21 mouse cellular contexts compared by ENCODE assay signal in genomic region chr12:56402137-56402536, GRCm38 (mm10).
"Had no signal": no experiment of that assay in that cellular context is flagged by ENCODE, and none has a peak within 500 bp of the region (broad histone marks: within the 10 kb centered on the region; RNA-seq: fewer than 3 reads in every experiment).

No protein-coding gene starts in this region.

- H3K4me2 ChIP-seq: heart, embryonic 11.5 days; heart, embryonic 13.5 days; heart, embryonic 15.5 days; hindbrain, embryonic 13.5 days; hindbrain, embryonic 15.5 days; kidney, embryonic 15.5 days; limb, embryonic 12.5 days; liver, embryonic 11.5 days; liver, embryonic 13.5 days had no signal

- H3K36me3 ChIP-seq: heart, embryonic 13.5 days; heart, embryonic 15.5 days; hindbrain, embryonic 13.5 days; hindbrain, embryonic 15.5 days; kidney, embryonic 15.5 days; limb, embryonic 10.5 days; limb, embryonic 12.5 days; liver, embryonic 13.5 days had no signal

- H3K4me3 ChIP-seq: heart, adult 2 months; heart, embryonic 13.5 days; heart, embryonic 15.5 days; hindbrain, embryonic 13.5 days; hindbrain, embryonic 15.5 days; kidney, embryonic 15.5 days; limb, embryonic 10.5 days; limb, embryonic 12.5 days; liver, embryonic 13.5 days had no signal

- H3K4me1 ChIP-seq: heart, embryonic 15.5 days; hindbrain, embryonic 15.5 days; limb, embryonic 10.5 days; limb, embryonic 12.5 days; liver, embryonic 13.5 days had no signal

- H3K27ac ChIP-seq: heart, adult 2 months; heart, embryonic 13.5 days; heart, embryonic 15.5 days; hindbrain, embryonic 13.5 days; hindbrain, embryonic 15.5 days; hindbrain, postnatal 0 days; kidney, embryonic 15.5 days; kidney, postnatal 0 days; limb, embryonic 10.5 days; limb, embryonic 12.5 days; liver, embryonic 13.5 days had no signal

- DNase-seq: gastrocnemius, postnatal 14 days; gastrocnemius, postnatal 36 days; heart, adult 2 months; heart, postnatal 14 days; heart, postnatal 36 days; layer of hippocampus, adult 9-11 months; layer of hippocampus, postnatal 36 days; liver; liver, embryonic 13.5 days had no signal

- H3K9me3 ChIP-seq: heart, embryonic 13.5 days; heart, embryonic 15.5 days; hindbrain, embryonic 13.5 days; hindbrain, embryonic 15.5 days; kidney, embryonic 15.5 days; limb, embryonic 10.5 days; limb, embryonic 12.5 days; liver, embryonic 13.5 days had no signal

- ATAC-seq: intestine, embryonic 16.5 days had no signal

- H3K27me3 ChIP-seq: heart, embryonic 13.5 days; heart, embryonic 15.5 days; hindbrain, embryonic 15.5 days; kidney, embryonic 15.5 days; limb, embryonic 12.5 days; liver, embryonic 13.5 days had no signal

- H3K9ac ChIP-seq: heart, embryonic 13.5 days; heart, embryonic 15.5 days; hindbrain, embryonic 13.5 days; hindbrain, embryonic 15.5 days; kidney, embryonic 15.5 days; limb, embryonic 12.5 days; liver, embryonic 13.5 days had no signal
